16 mouse cellular contexts compared by ENCODE assay signal in genomic region chr17:47951452-47951851, GRCm38 (mm10). TPM values are rescaled to one million over a fixed set of nuclear protein-coding genes. Genes with fewer than 3 reads are reported as not detected.
DNase-seq lines count a peak whose midpoint lies in the region; ATAC-seq lines count a peak whose summit lies in the region.
"Had no signal": no experiment of that assay in that cellular context is flagged by ENCODE, and none has a peak within 500 bp of the region (broad histone marks: within the 10 kb centered on the region; RNA-seq: fewer than 3 reads in every experiment).

No protein-coding gene starts in this region.

- no peak overlapping the region for H3K4me3 ChIP-seq in forebrain, embryonic 12.5 days (replicated peaks)
- no peak overlapping the region for H3K4me3 ChIP-seq in hindbrain, embryonic 15.5 days
- H3K4me3 ChIP-seq in neural tube, embryonic 13.5 days: no peak overlapping the region
- H3K4me3 ChIP-seq: embryonic facial prominence, embryonic 13.5 days; heart, embryonic 15.5 days; limb, embryonic 15.5 days; megakaryocyte, embryonic 14.5 days had no signal

- DNase-seq in adrenal gland, adult (ENCODE audit: inconsistent age in 2 of 2, low spot score in 1 of 2): peak; percentile 26 to 56
- no peak for DNase-seq in adrenal gland, adult 2 months
- no peak for DNase-seq in kidney, adult 8-10 months
- DNase-seq in left cerebral cortex, postnatal 4 days: no peak
- DNase-seq: cerebellum, adult 9-11 months; kidney, postnatal 25 days; lung, embryonic 14.5 days; thymus, postnatal 36 days had no signal

- H3K27ac ChIP-seq in forebrain, embryonic 12.5 days: peak overlapping the region; percentile 65; the same call in 1 of the 2 replicates
- 0 out of 2 replicates have a peak overlapping the region, but pooled peaks have one; percentile 13 for H3K27ac ChIP-seq in hindbrain, embryonic 15.5 days (replicated peaks)
- H3K27ac ChIP-seq in neural tube, embryonic 13.5 days (replicated peaks): no peak overlapping the region
- H3K27ac ChIP-seq: heart, embryonic 15.5 days; limb, embryonic 15.5 days had no signal

- no peaks in the 10 kb centered on the region for H3K36me3 ChIP-seq in forebrain, embryonic 12.5 days (replicated peaks)
- no peaks in the 10 kb centered on the region for H3K36me3 ChIP-seq in hindbrain, embryonic 15.5 days
- no peaks in the 10 kb centered on the region for H3K36me3 ChIP-seq in neural tube, embryonic 13.5 days
- H3K36me3 ChIP-seq: embryonic facial prominence, embryonic 13.5 days; heart, embryonic 15.5 days; limb, embryonic 15.5 days had no signal

- no peak overlapping the region for H3K9ac ChIP-seq in forebrain, embryonic 12.5 days
- no peak overlapping the region for H3K9ac ChIP-seq in hindbrain, embryonic 15.5 days
- H3K9ac ChIP-seq in neural tube, embryonic 13.5 days: no peak overlapping the region
- H3K9ac ChIP-seq: embryonic facial prominence, embryonic 13.5 days; heart, embryonic 15.5 days; limb, embryonic 15.5 days; lung, embryonic 14.5 days had no signal

- no peak overlapping the region for H3K4me2 ChIP-seq in forebrain, embryonic 12.5 days
- peak overlapping the region; percentile 29 for H3K4me2 ChIP-seq in hindbrain, embryonic 15.5 days
- peak overlapping the region; percentile 30 for H3K4me2 ChIP-seq in neural tube, embryonic 13.5 days
- H3K4me2 ChIP-seq: embryonic facial prominence, embryonic 13.5 days; heart, embryonic 15.5 days; limb, embryonic 15.5 days; lung, embryonic 14.5 days had no signal

- 17% methylated on average over 13 of the region's 13 CpGs for WGBS in forebrain, embryonic 12.5 days
- WGBS in hindbrain, embryonic 15.5 days: 12% methylated on average over 13 of the region's 13 CpGs
- 21% methylated on average over 13 of the region's 13 CpGs for WGBS in neural tube, embryonic 13.5 days

- H3K4me1 ChIP-seq in forebrain, embryonic 12.5 days: peaks cover 48% of the 10 kb centered on the region
- H3K4me1 ChIP-seq in hindbrain, embryonic 15.5 days (replicated peaks): peaks cover 23% of the 10 kb centered on the region
- peaks cover 36% of the 10 kb centered on the region for H3K4me1 ChIP-seq in neural tube, embryonic 13.5 days (replicated peaks)
- H3K4me1 ChIP-seq: megakaryocyte, embryonic 14.5 days had no signal

- intact Hi-C loops in left cerebral cortex, postnatal 4 days (cut with DNase I): no loop called here

- ATAC-seq in forebrain, embryonic 12.5 days (ENCODE audit: low FRiP score): peak; percentile 77
- peak; percentile 55 for ATAC-seq in hindbrain, embryonic 15.5 days (ENCODE audit: low FRiP score, low read depth)
- no peak for ATAC-seq in neural tube, embryonic 13.5 days (ENCODE audit: low read depth)
- ATAC-seq in cerebellum, adult (ENCODE audit: insufficient number of reproducible peaks, low FRiP score, low TSS enrichment): no peak

- peaks cover 57% of the 10 kb centered on the region for H3K27me3 ChIP-seq in forebrain, embryonic 12.5 days
- H3K27me3 ChIP-seq in hindbrain, embryonic 15.5 days: peaks cover 4% of the 10 kb centered on the region; the same call in 1 of the 2 replicates
- H3K27me3 ChIP-seq in neural tube, embryonic 13.5 days: peaks cover 38% of the 10 kb centered on the region

- no peaks in the 10 kb centered on the region for H3K9me3 ChIP-seq in forebrain, embryonic 12.5 days
- H3K9me3 ChIP-seq in hindbrain, embryonic 15.5 days: no peaks in the 10 kb centered on the region
- H3K9me3 ChIP-seq in neural tube, embryonic 13.5 days: no peaks in the 10 kb centered on the region
- H3K9me3 ChIP-seq: embryonic facial prominence, embryonic 13.5 days; heart, embryonic 15.5 days; limb, embryonic 15.5 days; megakaryocyte, embryonic 14.5 days had no signal

RNA-seq across cellular contexts. Expression of gene Foxp4, which starts 27.0 kb away (rescaled TPM):
- 10 to 100 TPM; 21.8 to 25.3 TPM for total RNA-seq in adrenal gland, adult 2 months (2021)
- 61.2 and 76.5 TPM in 2 replicates for polyA plus RNA-seq in adrenal gland, adult 2 months (2012; rRNA removed)
- 22.6 and 24.3 TPM in 2 replicates for polyA plus RNA-seq in forebrain, embryonic 12.5 days (2016; fragmentation: Nextera tagmentation; extraction: Ambion mirVana)
- 34.3 and 42.2 TPM in 2 replicates for polyA plus RNA-seq in hindbrain, embryonic 15.5 days (2015; fragmentation: Nextera tagmentation; extraction: Ambion mirVana)
- 17.2 and 18.5 TPM in 2 replicates for polyA plus RNA-seq in neural tube, embryonic 13.5 days (2015; fragmentation: Nextera tagmentation; extraction: Ambion mirVana)
- total RNA-seq in left cerebral cortex, postnatal 4 days (2021): 10 to 100 TPM; 78.3 to 89.0 TPM

Comparison
In these comparisons a context has a peak if more than half of its experiments do, and no peak if none do; other contexts are left out.
1. DNase-seq: peak in adrenal gland, adult (2 of 2); none in adrenal gland, adult 2 months (single experiment), kidney, adult 8-10 months (0 of 2) and left cerebral cortex, postnatal 4 days (single experiment).
2. ATAC-seq: peak in forebrain, embryonic 12.5 days (single experiment) and hindbrain, embryonic 15.5 days (single experiment); none in neural tube, embryonic 13.5 days (single experiment) and cerebellum, adult (single experiment).